Mouse (Mus musculus) olfactory bulb, adult 2 months (tissue): ENCODE measurements around the gene Uba52. TPM values are rescaled to one million over a fixed set of nuclear protein-coding genes. Genes with fewer than 3 reads are reported as not detected.

Source experiments
- H3K27ac ChIP-seq: fragments of 200-500 bp; 2 replicates; pipeline ENCODE4 v1.5.1; 2012; ENCODE audit warnings: low read depth, low read length; ENCODE audit not compliant: insufficient read depth
- H3K4me1 ChIP-seq: fragments of 200-500 bp; 2 replicates; pipeline ENCODE4 v1.6.1; 2012; ENCODE audit warnings: low read length; ENCODE audit not compliant: control insufficient read depth, insufficient read depth
- H3K4me3 ChIP-seq: fragments of 200-500 bp; 2 replicates; pipeline ENCODE4 v1.5.1; 2012; ENCODE audit warnings: mild to moderate bottlenecking, low read depth, low read length, moderate library complexity; ENCODE audit not compliant: insufficient read depth
- CTCF ChIP-seq: fragments of 200-500 bp; IDR thresholded peaks from 2 replicates; pipeline ENCODE4 v1.5.1; 2012; ENCODE audit warnings: low read depth, mild to moderate bottlenecking, low read length, moderate library complexity; ENCODE audit not compliant: insufficient read depth
- POLR2A ChIP-seq: fragments of 200-500 bp; IDR thresholded peaks from 2 replicates; pipeline ENCODE4 v1.6.1; 2012; ENCODE audit warnings: mild to moderate bottlenecking, low read depth, low read length, moderate library complexity; ENCODE audit not compliant: insufficient read depth
- WGBS: fragments of 180-500 bp; shearing (Covaris S2); methylation state at CpG from one replicate; pipeline ENCODE4 v1.1.7; 2018; 5-methylcytosine and 5-hydroxymethylcytosine counted together
- polyA plus RNA-seq: library from polyadenylated mRNA; stranded (reverse); fragments of >200 nt; gene quantifications from 2 replicates; pipeline ENCODE4 v1.2.4, GENCODE M21; 2012; ENCODE audit warnings: low replicate concordance; ENCODE audit not compliant: missing spikeins, insufficient read depth, insufficient read length

Gene Uba52
- 789 TPM in 1 of 2 replicates, not detected in the other for polyA plus RNA-seq

GRCm38 (mm10) chr8:70510228-70510915, at the start of gene Uba52:
Uba52 (minus strand) TSS chr8:70510801.
- TF ChIP-seq CTCF (no peak), POLR2A (peak; percentile 67)
- Histone ChIP-seq H3K4me1 (peaks cover 17% of the 10 kb centered on the region), H3K27ac (peak within 1 kb of the TSS; percentile 91), H3K4me3 (peak within 1 kb of the TSS; percentile 93)
- 1% methylated on average over 74 of the region's 74 CpGs for WGBS

GRCm38 (mm10) chr8:70560096-70560495, 49.5 kb upstream of the Uba52 start:
- H3K27ac ChIP-seq, result peak overlapping the region; percentile 23; the same call in 1 of the 2 replicates
- H3K4me3 ChIP-seq, result no peak overlapping the region
- 36% methylated on average over 2 of the region's 2 CpGs for WGBS
- TF ChIP-seq CTCF, result no peak
- peaks cover 35% of the 10 kb centered on the region for H3K4me1 ChIP-seq

DNA sequence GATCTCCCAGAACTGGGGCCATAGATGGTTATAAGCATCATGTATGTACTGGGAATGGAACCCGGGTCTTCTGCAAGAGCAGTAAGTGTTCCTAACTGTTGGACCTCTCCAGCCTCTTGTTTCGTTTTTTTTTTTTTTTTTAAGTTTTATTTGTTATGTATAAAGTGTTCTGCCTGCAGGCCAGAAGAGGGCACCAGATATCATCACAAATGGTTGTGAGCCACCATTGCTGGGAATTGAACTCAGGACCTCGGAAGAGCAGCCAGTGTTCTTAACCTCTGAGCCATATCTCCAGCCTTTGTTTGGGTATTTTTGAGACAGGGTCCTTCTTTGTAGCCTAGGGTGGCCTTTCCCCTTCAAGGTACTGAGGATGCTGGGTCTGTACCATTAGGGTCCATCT, 48.4 kb upstream of the Uba52 start:
- 71% methylated on average over 3 of the region's 3 CpGs for WGBS
- Histone ChIP-seq H3K4me1 (peaks cover 30% of the 10 kb centered on the region), H3K4me3 (no peak overlapping the region), H3K27ac (no peak overlapping the region)
- TF ChIP-seq POLR2A (no peak), CTCF (no peak)

DNA sequence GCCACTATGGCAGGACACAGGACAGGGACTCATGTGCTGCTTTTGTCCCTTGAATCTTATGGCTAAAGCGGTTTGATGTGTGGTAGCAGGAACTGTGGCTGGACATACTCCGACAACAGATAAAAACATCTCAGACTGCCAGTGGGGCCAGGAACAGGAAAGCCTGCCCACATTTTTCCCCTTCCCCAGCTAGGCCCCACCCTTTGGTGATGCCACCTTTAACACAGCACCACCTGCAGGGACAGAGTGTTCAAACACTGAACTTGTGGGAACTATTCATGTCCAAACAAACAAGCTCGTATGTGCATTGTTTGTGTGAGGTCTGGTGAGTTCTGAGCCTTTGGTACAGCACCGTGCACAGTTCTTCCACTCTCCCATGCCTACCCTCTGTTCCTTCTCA, 47.7 kb upstream of the Uba52 start:
- H3K4me3 ChIP-seq, result no peak overlapping the region
- H3K4me1 ChIP-seq, result peaks cover 35% of the 10 kb centered on the region
- no peak overlapping the region for H3K27ac ChIP-seq
- TF ChIP-seq CTCF, result no peak
- TF ChIP-seq POLR2A, result no peak
- 63% methylated on average over 4 of the region's 4 CpGs for WGBS

DNA sequence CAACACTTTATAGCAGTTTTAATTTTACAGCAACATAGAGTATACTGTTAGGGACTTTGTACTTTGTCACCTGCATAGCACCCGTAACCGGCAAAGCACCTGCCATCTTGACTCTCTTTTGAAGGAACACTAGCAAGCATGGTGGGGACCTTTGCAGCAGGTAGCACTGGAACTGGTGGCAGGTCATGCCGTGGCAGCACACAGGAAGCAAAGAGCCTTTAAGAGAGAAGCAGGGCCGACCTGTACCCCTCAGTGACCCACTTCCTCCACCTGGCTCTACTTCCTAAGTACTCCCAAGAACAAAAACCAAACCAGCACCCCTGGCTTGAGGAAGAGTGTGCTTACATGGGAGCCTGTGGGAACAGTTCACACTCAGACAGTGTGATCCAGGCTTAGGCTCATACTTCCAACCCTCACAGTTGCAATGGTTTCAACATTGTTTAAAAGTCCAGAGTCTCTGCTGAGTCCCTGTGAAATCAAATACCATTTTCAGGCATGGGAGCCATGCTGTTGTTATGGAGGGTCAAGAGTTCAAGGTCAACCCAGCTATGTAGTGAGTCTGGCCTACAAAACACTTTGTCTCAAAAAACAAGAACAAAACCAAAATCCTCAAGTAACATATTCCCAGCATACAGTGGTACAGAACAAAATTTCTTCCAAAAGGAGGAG, 44.6 kb upstream of the Uba52 start:
- no peak overlapping the region for H3K4me3 ChIP-seq
- no peak overlapping the region for H3K27ac ChIP-seq
- no peak for TF ChIP-seq POLR2A
- TF ChIP-seq CTCF, result no peak
- WGBS, result 94% methylated on average over 4 of the region's 4 CpGs
- H3K4me1 ChIP-seq, result peaks cover 22% of the 10 kb centered on the region

- H3K4me3 ChIP-seq, result no peak overlapping the region
- H3K27ac ChIP-seq, result no peak overlapping the region
- H3K4me1 ChIP-seq, result peaks cover 14% of the 10 kb centered on the region
- no peak for TF ChIP-seq POLR2A
- TF ChIP-seq CTCF, result no peak
Observed at GRCm38 (mm10) chr8:70553740-70554139, 43.1 kb upstream of the Uba52 start.

DNA sequence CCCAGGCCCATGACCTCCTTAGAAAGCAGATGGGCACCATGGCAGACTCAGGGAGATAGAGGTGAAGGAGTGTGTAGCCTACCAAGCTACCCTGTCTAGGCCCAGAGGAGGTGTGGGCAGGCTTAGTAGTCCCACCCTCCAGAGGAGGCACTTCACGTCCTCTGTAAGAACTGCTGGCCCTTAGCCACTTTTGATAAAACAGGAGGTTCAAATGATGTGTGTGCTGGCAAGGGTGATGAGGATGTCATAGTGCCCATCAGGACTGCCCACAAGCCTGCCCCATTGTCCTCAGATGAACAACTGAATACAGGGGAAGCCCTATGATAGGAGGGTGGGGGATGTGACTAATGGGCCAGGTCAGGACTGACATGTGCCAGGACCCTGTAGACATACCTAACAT, 42.2 kb upstream of the Uba52 start:
- Histone ChIP-seq H3K27ac (no peak overlapping the region), H3K4me1 (peaks cover 18% of the 10 kb centered on the region), H3K4me3 (no peak overlapping the region)
- TF ChIP-seq POLR2A (no peak), CTCF (no peak)
- 20% methylated on average over 1 of the region's 1 CpGs for WGBS

DNA sequence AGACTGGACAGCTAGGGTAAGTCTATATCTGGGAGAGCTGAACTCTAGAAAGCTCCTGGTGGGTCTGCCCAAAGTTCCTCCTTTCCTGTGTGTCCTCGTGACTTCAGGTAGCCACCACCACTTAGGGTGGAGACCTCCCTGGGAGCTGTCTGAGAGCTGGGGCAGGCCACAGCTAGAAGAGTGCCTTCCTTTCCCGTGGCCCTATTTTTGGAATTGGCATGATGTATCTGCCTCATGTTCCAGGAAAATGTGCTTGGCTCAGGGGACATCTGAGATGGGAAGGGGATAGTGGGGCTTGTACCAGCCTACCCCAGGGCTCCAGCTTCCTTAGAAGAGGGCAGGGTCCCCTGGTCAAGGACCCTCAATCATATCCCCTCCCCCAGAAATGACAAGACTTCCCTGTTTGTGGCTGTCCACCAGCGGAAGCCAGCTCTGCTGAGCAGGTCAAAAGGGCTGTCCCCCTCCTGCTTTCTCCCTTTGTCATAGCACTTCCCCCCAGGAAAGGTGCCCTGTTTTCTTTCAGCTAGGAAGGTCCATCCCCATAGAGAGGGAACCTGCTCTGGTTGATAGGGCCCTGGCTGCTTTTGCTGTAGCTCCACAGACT, 41.1 kb upstream of the Uba52 start:
- Histone ChIP-seq H3K4me3 (no peak overlapping the region), H3K4me1 (peaks cover 18% of the 10 kb centered on the region), H3K27ac (no peak overlapping the region)
- TF ChIP-seq CTCF (no peak), POLR2A (no peak)
- 56% methylated on average over 3 of the region's 3 CpGs for WGBS

DNA sequence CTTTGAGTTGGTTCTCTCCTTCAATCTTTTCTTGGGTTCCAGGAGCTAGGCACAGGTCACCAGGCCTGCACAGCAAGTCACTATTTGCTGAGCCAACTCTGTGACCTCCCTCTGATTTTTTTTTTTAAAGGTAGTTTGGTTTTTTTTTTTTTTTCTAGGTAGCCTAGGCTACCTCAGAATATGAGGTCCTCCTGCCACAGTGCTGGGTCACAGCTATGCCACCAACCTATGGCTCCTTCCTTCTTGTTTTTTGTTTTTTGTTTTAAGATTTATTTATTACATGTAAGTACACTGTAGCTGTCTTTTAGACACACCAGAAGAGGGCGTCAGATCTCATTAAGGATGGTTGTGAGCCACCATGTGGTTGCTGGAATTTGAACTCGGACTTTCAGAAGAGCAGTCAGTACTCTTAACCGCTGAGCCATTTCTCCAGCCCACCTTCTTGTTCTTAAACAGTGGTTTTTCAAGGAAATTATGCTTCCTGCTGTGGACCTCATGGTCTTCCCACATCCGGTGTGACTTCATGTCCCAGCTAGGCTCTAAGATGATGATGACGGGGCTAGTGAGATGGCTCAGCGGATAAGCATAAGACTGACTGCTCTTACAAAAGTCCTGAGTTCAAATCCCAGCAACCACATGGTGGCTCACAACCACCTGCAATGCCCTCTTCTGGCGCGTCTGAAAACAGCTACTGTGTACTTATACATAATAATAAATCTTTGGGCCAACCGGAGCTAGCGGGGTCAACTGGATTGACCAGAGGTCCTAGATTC, 39.0 kb upstream of the Uba52 start:
- Histone ChIP-seq H3K4me3 (no peak overlapping the region), H3K27ac (no peak overlapping the region), H3K4me1 (peaks cover 20% of the 10 kb centered on the region)
- WGBS, result 93% methylated on average over 10 of the region's 10 CpGs
- TF ChIP-seq POLR2A (no peak), CTCF (no peak)
